8 mouse cellular contexts compared by ENCODE assay signal in genomic region chr19:38819427-38819802, GRCm38 (mm10). TPM values are rescaled to one million over a fixed set of nuclear protein-coding genes. Genes with fewer than 3 reads are reported as not detected.
DNase-seq lines count a peak whose midpoint lies in the region; ATAC-seq and TF ChIP-seq lines count a peak whose summit lies in the region.

No protein-coding gene starts in this region.

- peaks cover 18% of the 10 kb centered on the region for H3K36me3 ChIP-seq in heart, embryonic 12.5 days
- H3K36me3 ChIP-seq in ES-E14 (ENCODE audit: control insufficient read depth, insufficient read depth, low read length, poor library complexity, severe bottlenecking) = peaks cover 13% of the 10 kb centered on the region
- peaks cover 18% of the 10 kb centered on the region for H3K36me3 ChIP-seq in megakaryocyte, embryonic 14.5 days (replicated peaks; ENCODE audit: low read length)

- no peaks in the 10 kb centered on the region for H3K9me3 ChIP-seq in heart, embryonic 12.5 days (replicated peaks)
- no peaks in the 10 kb centered on the region for H3K9me3 ChIP-seq in ES-E14 (ENCODE audit: control insufficient read depth, insufficient read depth, low read depth, low read length)
- H3K9me3 ChIP-seq in megakaryocyte, embryonic 14.5 days = no peaks in the 10 kb centered on the region

- peak; percentile 66 for ATAC-seq in heart, embryonic 12.5 days (ENCODE audit: insufficient number of reproducible peaks, low FRiP score)
- peak; percentile 55 for ATAC-seq in granulocyte monocyte progenitor cell, adult 5-6 weeks (replicated peaks; ENCODE audit: poor library complexity, severe bottlenecking)

- in situ Hi-C loops in ES-E14 (cut with MboI; ENCODE audit: low sequenced_read_pairs in 2 of 2, unreplicated experiment in 2 of 2) = no loop called here

- peak overlapping the region; percentile 97 for H3K4me3 ChIP-seq in heart, embryonic 12.5 days
- peak overlapping the region; percentile 52 to 90 for H3K4me3 ChIP-seq in ES-E14 (ENCODE audit: insufficient read depth in 1 of 2, low read depth in 1 of 2, low read length in 2 of 2, poor library complexity in 1 of 2, severe bottlenecking in 1 of 2)
- peak overlapping the region; percentile 92 for H3K4me3 ChIP-seq in megakaryocyte, embryonic 14.5 days (replicated peaks)

- H3K27me3 ChIP-seq in heart, embryonic 12.5 days (replicated peaks) = no peaks in the 10 kb centered on the region
- H3K27me3 ChIP-seq in megakaryocyte, embryonic 14.5 days (replicated peaks) = peaks cover 4% of the 10 kb centered on the region

- H3K9ac ChIP-seq in heart, embryonic 12.5 days = peak overlapping the region; percentile 91
- peak overlapping the region; percentile 74 for H3K9ac ChIP-seq in ES-E14 (ENCODE audit: insufficient read depth, low read depth, low read length, poor library complexity, severe bottlenecking)

- H3K4me1 ChIP-seq in heart, embryonic 12.5 days (replicated peaks) = peaks cover 8% of the 10 kb centered on the region
- H3K4me1 ChIP-seq in ES-E14 (ENCODE audit: control insufficient read depth in 2 of 2, insufficient read depth in 2 of 2, low read length in 2 of 2, poor library complexity in 1 of 2) = 0 out of 4 replicates have a peak, but pooled peaks cover 0 to 2% of the 10 kb centered on the region in 2 experiments
- H3K4me1 ChIP-seq in megakaryocyte, embryonic 14.5 days = peaks cover 41% of the 10 kb centered on the region

- 11% methylated on average over 16 of the region's 16 CpGs for WGBS in heart, embryonic 12.5 days

- peak overlapping the region; percentile 67 for H3K27ac ChIP-seq in heart, embryonic 12.5 days (ENCODE audit: poor library complexity, severe bottlenecking)
- H3K27ac ChIP-seq in ES-E14 (ENCODE audit: insufficient read depth, low read depth, low read length, poor library complexity, severe bottlenecking) = peak overlapping the region; percentile 48

- no peak for DNase-seq in heart, adult 9 months (ENCODE audit: low spot score in 2 of 2)
- DNase-seq in ES-E14 (ENCODE audit: low read depth, low spot score) = no peak
- DNase-seq in frontal cortex, postnatal 36 days (ENCODE audit: low spot score in 2 of 2) = no peak
- no peak for DNase-seq in cerebellum, postnatal 25 days
- DNase-seq in layer of hippocampus, postnatal 14 days (ENCODE audit: low spot score in 2 of 2) = no peak

- H3K4me2 ChIP-seq in heart, embryonic 12.5 days = peak overlapping the region; percentile 90

TF ChIP-seq in ES-E14, 5 proteins besides CTCF, POLR2A, EP300 and RAD21:
- TF ChIP-seq ZNF384 (IDR thresholded peaks at IDR 0.05; ENCODE audit: low read depth, low read length) = no peak
- no peak for TF ChIP-seq HCFC1 (IDR thresholded peaks at IDR 0.05; ENCODE audit: borderline replicate concordance, insufficient read depth, low read length)
- TF ChIP-seq ZC3H11A (IDR thresholded peaks at IDR 0.05; ENCODE audit: borderline replicate concordance, low read depth, low read length) = no peak
- no peak for TF ChIP-seq MAFK (IDR thresholded peaks at IDR 0.05; ENCODE audit: insufficient read depth, low read depth, low read length)
- TF ChIP-seq CHD2 (IDR thresholded peaks at IDR 0.05; ENCODE audit: low read depth, low read length) = no peak

RNA-seq across cellular contexts. Expression of gene Noc3l, which starts 0.4 kb away (rescaled TPM):
- polyA plus RNA-seq in heart, embryonic 12.5 days (2016; fragmentation: Nextera tagmentation; extraction: Ambion mirVana) = 5.7 and 6.0 TPM in 2 replicates
- total RNA-seq in ES-E14 (2012; rRNA removed) = 21.2 and 29.9 TPM in 2 replicates
- 17.5 and 18.5 TPM in 2 replicates for total RNA-seq in granulocyte monocyte progenitor cell, adult 5-6 weeks (2014; fragmentation: Nextera tagmentation)
- 32.5 and 40.2 TPM in 2 replicates for total RNA-seq in granulocyte monocyte progenitor cell, adult 5-6 weeks (2017)
- polyA plus RNA-seq in megakaryocyte, embryonic 14.5 days (2012; ENCODE audit: insufficient read depth, low replicate concordance) = 0.35 TPM in 1 of 2 replicates, not detected in the other
- 10 to 100 TPM; 12.2 to 13.1 TPM for total RNA-seq in layer of hippocampus, postnatal 14 days (2021)

RNA-seq across cellular contexts. Expression of gene Tbc1d12, which starts 17.0 kb away (rescaled TPM):
- polyA plus RNA-seq in heart, embryonic 12.5 days (2016; fragmentation: Nextera tagmentation; extraction: Ambion mirVana) = 2.3 and 3.1 TPM in 2 replicates
- 3.6 and 4.8 TPM in 2 replicates for total RNA-seq in ES-E14 (2012; rRNA removed)
- 2.5 and 4.4 TPM in 2 replicates for total RNA-seq in granulocyte monocyte progenitor cell, adult 5-6 weeks (2014; fragmentation: Nextera tagmentation)
- total RNA-seq in granulocyte monocyte progenitor cell, adult 5-6 weeks (2017) = 0.67 and 2.1 TPM in 2 replicates
- polyA plus RNA-seq in megakaryocyte, embryonic 14.5 days (2012; ENCODE audit: insufficient read depth, low replicate concordance) = 0.46 TPM in 1 of 2 replicates, not detected in the other
- 10 to 100 TPM; 14.2 to 15.1 TPM for total RNA-seq in layer of hippocampus, postnatal 14 days (2021)
